Mouse (Mus musculus) embryonic fibroblast, embryonic 13.5 days (primary cell): ENCODE measurements around the gene C130074G19Rik.

ENCODE experiments used
- CTCF ChIP-seq: IDR thresholded peaks from 2 replicates; pipeline ENCODE4 v1.5.1; 2011; ENCODE audit warnings: mild to moderate bottlenecking, control low read depth, low read length, moderate library complexity, borderline replicate concordance; ENCODE audit not compliant: insufficient read depth
- POLR2A ChIP-seq: IDR thresholded peaks from 2 replicates; pipeline ENCODE4 v1.6.1; 2011; ENCODE audit warnings: low read depth, mild to moderate bottlenecking, control low read depth, low read length, moderate library complexity

GRCm38 (mm10) chr1:184832211-184832610 is 50.8 kb downstream of the C130074G19Rik start:
- no peak for TF ChIP-seq CTCF
- no peak for TF ChIP-seq POLR2A
